Mouse (Mus musculus) cerebellum, adult 8-10 months (tissue): ENCODE data around the gene Stum.

Experiments used
- DNase-seq: peaks from one replicate; pipeline ENCODE4 v3.0.0; 2022

Gene Stum

DNA sequence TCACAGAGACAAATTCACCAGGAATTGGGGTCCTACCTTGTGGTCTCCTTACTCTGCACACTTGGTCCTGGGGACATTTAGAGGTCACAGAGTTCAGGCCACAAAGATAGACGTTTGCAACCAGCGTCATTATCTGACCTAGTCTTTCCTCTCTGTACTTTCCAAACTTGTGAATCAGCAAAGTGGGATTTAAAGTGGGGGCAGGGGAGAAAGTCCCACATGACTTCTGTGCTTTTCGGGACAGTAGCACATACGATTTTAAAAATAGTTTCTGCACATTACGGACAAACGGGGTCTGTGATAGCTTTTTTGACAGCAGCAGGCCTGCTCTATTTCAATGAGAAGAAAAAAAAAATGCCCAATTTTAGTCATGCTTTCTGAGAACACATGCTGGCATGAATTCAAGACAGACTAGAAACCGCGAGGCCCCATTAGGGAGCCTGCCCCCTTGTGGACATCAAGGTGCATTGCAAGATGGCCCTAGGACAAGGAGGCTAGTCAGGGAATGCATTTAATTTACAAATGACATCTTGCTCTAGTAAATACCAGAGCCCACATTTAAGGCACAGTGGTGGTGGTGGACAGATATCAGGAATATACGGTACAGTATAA lies 55.1 kb downstream of the Stum start:
- DNase-seq = peak; percentile 58

DNA sequence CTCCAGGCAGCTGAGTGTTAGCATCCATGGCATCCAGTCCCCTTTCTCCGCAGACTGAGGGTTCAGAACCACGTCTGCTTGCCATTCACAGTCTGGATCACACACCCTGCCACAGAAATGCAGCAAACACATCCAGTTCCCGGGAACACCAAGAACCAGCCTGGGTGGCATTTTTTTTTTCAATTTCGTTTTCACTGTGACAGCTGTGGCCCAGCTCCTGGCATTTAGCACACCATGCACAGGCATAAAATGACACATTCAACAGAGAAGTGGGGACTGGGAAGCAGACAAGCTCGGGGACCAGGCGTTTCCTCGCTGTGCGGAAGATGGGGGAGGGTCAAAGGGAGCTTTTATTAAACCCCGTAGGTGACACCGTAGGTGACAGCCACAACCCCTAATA lies 55.6 kb downstream of the Stum start:
- DNase-seq = no peak

DNA sequence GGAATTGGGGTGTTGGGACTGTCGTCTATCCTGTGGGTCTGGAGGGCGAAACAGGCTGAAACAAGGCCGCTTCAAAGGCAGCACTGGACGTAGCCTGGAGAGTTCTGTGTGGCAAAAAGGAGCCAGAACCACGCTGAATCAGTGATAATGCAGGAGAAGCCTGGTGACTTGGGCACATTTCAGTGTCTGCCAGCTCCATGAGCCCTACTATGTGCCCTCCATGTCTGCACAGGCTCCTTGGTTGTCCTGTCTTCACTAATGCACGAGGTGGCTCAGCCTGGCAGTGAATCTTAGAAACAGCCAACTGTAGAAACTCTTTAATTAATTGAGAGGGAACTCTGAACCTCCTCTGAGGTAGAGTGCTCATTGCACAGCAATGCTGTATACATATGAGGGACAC lies 56.9 kb downstream of the Stum start:
- no peak for DNase-seq

DNA sequence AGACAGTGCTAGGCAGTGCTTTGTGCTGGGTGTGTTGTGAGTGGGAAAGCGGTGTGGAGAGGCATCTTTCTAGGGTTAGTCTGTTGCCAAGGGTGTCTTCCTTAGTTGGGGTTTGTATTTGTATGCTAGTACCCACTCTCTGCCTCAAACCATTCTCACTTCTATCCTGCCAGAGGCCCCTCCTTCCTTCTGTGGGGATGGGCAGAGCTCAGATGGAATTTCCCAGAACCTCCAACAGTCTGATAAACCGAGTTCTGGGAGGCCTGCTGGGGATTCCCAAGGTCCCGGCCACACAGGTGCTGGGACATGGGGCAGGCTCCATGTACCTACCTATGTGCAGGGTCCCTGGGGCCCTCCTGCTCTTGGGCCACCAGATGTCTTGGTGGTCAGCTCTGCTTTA lies 59.4 kb downstream of the Stum start:
- DNase-seq = no peak

DNA sequence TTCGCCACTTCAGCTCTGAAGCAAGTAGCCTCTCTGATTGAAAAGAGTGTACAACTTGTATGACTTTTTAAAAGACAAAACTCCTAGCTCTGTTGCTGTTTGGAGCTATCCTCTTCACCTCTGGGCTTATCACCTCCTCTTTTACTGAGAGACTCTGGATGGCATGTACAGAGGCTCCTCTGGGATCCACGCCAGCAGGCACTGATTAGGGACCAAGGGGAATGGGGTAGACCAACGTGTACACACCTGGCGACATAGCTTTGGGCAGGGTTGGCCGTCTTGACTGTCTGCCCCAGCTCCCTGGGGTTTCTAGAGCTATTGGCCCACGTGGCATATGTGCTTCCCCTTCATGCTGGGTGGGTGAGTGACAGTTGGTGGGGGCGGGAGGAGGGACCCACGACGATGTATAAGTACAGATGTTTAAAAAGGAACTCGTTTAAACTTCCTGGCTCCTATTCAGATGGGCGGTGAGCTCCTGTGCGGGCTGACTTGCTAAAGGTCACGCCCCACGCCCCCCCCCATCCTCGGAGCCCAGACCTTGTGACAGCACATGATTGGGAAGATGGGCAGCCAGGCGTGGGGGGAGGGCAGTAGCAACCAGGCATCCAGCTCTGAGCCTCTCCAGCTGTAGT lies 60.2 kb downstream of the Stum start:
- no peak for DNase-seq

DNA sequence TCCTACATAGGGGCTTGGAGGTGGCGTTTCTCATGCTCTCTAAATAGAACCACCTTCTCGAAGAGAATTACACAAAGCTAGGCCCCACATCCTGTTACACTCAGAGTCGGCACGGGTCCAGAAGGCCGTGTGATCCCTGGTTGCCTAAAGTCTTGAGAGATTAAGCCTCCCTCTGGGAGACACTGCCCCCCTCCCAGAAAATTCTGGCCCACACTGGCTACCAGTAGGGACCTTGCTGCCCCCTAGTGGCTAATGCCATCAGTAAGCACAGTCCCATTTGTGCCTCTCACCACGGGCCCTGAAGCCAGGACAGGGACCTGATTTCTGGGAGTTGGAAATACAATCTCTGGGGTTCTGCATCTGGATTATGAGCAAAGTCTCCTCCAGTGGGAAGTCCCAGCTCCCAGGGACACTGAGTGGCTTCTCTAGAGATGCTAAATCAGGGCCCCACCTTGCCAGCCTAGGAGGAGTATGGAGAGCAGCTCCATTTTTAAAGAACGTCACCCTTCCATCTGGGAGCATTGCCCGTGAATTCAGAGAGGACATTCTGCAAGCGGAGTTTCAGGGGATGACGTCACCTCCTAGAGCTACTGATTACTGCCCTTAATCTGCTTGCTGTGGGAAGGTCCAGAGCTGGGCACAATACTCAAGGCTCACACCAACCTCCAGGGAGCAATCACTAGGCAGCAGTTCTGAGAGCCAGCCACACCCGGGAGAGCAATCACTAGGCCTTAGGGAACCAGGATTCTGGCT lies 61.1 kb downstream of the Stum start:
- peak; percentile 73 for DNase-seq

DNA sequence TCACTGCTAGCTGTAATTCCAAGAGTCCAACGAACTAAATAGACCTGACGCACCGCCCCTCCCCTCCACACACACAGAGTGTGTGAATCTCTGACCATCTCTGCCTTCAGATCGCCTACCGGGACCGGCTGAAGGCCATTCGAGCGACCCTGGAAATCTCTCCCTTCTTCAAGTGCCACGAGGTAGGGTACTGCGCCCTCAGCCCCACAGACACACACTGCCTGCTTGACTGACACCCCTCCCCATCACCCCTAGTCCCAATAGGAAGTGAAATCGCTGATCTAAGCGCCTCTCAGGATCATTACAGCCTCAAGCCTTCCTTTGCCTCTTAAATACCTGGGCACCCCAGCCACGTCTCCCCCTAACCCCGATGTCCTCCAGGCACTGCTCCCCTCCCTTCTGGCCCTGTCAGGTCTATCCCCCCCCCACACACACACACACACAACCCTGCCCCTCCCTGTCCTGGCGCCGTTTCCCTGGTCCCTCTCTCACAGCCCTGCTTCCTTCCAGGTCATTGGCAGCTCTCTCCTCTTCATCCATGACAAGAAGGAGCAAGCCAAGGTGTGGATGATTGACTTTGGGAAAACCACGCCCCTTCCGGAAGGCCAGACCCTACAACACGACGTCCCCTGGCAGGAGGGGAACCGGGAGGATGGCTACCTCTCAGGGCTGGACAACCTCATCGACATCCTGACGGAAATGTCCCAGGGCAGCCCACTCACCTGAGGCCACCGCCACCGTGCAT lies 62.0 kb downstream of the Stum start:
- no peak for DNase-seq

DNA sequence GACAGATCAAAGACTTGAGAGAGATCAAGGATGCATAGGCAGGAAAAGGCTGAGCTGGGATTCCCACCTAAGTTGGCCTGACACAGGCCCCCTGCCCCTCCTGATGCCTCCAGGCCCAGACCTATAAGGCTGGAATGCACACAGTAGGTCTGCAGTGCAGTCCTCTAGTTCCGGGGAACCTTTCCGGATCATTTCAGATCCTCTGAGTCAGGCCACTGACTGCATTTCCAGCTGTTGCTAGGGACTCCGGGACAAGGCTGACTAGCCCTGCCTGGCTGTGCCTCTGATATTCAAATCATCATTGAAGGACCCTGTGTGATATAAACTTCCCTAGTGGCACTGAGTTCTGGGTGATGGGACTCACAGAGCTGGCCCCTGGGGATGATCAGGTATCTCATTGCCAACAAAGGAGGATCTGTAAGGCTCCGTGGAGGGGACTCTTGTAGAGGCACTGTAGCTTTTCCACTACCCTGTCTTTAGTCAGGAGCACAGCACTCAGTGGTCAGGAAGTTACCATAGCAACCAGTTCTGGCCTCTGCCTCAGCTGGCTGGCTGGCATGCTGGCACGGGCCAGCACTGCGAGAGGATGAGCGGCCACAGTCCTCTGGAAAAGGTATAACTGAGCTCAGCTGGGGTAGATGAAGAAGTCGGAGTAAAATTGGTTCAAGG lies 62.7 kb downstream of the Stum start:
- no peak for DNase-seq

DNA sequence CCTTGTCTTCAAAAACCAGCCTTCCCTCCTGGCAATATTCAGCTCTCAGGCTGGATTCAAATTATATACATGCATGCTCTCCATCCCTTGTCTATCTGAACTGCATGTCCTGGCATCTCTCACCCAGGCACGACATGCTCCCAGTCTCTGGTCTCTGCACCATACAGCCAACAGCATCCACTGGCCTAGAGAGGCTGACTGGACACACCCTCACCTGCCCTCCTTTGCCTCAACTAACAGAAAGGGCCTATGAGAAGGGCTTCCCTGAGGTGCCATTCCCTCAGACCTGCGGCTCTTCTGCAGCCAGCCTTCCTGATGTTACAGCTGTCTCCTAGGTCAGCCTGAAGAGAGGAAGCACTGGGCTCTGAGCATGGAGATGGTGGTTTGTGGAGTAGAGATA lies 64.2 kb downstream of the Stum start:
- DNase-seq = no peak

DNA sequence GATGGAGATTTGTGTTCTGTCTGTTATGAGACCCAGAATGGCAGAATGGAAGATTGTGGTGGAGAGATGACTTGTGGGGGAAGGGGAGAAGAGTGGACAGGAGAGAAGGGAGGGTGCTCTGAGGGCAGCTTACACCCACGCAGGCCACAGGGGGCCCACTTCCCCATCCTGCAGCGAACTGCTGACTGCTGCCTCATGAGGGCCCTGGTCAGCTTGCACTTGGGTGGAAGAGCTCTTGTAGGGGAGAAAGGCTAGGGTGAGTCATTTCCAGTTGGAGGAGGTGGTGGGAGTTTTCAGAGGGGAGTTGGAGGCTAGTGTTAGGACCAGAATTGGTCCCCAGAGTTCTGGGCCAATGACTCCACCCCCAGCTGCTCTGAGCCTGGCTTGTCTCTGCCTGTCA lies 66.2 kb downstream of the Stum start:
- DNase-seq = no peak

DNA sequence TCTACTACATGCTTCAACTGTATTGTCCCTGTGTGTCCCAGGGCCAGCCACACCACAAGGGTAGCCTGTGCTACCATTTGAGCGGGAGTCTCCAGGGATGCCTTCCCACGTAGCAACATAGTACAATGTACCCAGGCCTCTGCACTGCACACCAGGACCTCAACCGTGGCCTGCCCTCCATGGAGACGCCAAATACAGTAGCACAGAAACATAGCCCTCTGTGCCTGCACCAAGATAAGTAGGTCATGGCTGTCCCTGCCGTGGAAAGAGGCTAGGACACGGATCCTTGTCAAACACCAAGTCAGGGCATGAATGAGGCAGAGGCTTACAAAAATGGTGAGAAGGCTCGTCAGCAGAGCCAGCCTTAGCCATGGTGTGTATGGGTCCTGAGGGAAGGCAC lies 67.5 kb downstream of the Stum start:
- no peak for DNase-seq

DNA sequence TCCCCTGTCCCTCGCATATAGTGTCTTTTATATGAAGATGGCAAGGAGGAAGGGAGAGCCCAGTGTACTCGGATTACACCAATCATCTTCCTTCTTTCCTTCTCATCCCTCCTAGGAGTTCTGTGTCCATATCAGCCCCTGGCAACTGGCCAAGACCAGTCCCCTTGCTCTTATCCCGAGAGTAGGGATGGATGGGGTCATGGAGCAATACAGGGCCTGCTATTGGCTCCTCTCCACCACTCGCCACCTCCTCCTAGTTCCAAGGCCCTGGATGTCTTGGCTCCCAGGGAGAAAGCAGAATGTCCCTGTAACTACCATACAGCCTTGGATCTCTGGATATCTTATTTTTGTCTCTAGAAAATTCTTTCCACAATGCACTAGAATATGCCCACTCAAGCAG lies 68.2 kb downstream of the Stum start:
- no peak for DNase-seq

DNA sequence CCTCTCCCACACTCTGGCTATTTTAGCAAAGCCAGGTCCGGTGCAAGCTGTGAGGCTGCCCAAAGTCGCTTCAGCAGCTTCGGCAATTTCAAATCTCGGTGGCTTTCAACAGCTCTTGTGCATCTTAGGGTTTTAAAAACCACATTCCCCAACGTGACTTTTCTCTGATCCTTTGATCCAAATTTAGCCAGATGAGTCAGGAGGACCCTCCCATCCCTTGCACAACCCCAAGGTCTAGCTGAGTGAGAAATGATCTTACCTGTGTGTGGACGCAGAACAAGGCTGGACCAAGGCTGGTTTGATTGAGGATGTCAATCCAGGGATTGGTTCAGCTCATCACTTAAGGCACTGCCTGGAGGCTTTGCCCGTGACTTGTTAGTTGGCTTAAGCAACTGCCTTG lies 73.0 kb downstream of the Stum start:
- DNase-seq = no peak

DNA sequence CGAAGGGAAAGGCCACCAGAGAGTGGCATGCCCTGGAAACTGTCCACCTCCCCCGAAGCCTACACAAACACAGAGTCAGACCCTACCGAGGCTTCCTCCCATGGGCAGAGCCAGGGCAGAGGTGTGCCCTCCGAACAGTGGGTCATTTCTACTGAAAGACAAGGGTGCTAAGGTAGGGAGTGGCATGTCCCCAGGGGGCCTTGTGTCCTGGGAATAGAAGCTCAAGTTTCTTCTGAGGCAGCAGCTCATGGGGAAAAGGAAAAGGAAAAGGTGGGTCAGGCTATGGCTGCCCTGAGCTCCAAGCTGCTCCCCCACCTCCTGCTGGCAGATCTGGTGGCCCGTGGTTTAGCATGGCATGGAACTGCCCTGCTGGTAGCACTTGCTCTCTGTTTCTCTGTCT lies 73.5 kb downstream of the Stum start:
- no peak for DNase-seq

DNA sequence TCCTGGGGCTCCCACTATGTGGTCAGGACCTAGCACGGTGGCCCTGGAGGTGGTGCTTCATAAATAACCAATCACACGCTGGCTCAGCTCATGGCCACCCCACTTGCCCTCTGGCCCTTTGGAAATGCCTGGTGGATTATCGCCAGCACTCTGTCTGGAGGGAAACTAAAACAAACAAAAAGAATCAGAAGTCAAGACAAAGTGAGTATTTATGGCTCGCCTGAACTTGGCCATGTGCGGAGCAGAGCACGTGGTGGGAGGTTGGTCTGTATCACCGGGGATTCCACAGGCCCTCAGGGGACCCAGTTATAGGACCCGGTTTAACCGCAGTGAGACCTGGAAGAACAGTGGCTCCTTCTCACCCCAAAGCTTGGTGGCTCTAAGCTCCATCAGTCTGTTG lies 74.5 kb downstream of the Stum start:
- DNase-seq = no peak

DNA sequence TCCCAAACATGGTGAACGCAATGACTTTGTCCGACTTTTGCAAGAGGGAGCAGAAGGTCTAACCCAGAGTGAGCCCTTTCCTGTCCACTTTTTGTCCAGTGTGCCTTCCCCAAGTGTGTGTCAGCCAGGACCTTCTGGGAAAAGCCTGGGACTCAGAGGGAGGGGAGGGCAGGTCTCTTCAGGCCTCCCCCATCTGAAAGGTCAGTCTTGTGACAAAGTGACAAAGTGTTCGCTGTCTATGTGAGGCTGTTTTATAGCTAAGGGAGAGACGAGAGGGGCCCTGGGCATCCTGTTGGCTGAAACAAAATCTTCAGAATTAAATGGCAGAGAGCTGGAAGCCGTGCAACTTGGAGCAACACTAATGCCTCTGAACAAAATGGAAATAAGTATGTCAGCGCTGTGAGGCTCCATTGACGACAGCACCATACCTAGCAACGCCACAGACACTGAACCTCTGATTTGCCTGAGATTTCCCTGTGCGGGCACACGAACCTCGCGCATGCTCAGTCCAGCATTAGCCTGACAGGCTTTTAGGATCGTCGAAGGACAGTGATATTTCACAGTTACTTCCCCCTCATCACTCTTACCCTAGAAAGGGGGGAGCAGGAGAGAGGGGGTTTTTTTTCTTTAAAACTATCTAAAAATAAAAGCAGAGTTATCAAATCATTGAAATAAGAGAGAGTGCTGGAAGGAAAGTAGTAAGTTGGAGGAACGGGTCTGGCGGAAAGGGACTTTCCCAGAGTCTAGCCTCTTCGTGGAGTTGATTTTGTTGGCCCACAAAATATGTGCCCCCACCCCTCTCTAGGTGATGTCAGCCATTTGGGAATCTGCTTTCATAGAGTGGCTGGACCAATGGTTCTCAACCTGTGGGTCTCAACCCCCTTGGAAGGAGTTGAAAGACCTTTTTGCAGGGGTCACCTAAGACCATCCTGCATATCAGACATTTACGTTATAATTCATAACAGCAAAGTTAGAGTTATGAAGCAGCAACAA lies 75.3 kb downstream of the Stum start:
- DNase-seq = no peak

DNA sequence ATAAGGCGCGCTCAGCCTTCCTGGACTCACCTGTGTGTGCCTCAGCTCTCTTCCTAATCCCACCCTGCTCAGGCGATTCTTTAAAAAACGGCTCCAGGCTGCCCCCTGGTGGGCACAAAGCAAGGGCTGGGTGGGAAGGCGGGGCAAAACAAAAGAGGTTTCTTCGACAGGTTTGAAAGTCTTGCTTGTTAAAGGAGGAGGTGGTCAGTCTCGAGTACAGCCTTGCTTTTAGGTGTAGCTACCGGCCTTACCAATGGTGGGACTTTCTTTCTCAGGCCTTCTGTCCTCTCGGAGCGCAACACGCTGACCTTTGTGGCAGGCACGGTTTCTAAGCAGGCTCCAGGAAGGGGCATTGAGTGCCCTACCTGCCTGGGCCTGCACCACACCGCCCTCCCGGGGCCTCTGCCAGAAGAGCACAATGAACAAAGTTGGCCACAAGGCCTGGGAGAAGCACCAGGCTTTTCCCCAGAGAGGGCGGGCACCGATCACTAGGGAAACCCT lies 76.1 kb downstream of the Stum start:
- peak; percentile 72 for DNase-seq

DNA sequence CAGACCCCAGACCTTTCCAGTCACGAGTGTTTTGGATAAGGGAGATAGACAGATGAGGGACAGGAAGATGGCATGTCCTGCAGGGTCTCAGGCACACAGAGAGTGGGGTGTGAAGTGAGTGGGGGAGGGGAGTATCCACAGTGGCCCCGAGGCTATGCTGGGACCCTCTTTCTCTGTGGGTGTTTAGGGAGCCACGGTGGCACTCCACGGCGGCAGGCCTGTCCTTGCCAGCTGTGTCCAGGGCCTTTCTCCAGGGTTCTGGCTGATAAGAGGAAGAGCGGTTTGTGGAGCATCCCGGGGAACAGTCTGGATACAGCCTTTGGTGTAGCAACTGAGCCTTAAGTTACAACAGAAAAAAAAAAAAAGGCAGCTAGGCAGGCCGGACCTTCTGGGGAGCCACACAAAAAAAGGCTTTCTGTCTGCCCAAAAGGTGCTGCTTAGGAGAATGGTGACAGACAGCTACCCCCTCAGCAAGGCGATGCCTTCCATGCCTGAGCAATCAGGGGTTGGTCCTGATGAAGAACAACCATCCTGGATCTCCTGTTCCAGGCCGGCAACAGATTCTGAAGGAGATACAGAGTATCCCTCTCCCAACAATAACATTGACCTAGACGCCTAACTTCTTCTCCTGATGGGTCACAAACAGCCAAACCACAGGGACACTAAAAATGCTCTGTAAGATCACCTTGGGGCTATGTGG lies 76.8 kb downstream of the Stum start:
- no peak for DNase-seq

DNA sequence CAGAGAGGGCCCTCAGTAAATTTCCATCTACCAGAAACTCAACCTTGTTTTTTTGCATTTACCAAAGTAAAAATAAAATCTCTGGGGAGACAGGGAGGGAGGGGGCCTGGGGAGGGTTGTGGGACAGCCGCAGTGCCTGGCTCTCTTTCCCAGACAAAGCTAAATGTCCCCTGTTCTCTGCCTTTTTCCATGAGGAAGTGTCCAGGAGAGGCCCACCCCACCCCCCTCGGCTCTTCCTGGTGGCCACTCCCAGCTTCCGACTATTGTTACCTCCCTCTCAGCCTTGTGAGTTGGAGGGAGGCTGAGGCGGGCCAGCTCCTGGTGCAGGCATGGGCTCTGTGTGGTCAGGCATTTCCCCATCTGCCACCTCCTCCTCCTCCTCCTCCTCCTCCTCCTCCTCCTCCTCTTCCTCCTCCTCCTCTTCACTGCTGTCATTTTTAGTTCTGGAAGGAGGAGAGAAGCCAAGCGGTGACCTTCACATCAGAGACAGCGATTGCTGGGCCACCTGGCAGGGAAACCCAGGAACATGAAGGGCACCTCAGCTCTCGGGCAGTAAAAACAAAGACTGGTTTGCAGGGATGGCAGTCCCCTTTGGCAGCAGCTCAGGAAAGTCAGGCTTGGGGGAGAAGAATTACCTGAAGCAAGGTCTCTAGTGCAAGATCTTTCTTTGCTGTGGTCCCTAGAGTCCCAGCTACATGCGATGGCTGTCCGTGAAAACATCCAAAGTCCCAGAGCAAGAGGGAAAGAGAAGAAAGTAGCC lies 77.5 kb downstream of the Stum start:
- no peak for DNase-seq

DNA sequence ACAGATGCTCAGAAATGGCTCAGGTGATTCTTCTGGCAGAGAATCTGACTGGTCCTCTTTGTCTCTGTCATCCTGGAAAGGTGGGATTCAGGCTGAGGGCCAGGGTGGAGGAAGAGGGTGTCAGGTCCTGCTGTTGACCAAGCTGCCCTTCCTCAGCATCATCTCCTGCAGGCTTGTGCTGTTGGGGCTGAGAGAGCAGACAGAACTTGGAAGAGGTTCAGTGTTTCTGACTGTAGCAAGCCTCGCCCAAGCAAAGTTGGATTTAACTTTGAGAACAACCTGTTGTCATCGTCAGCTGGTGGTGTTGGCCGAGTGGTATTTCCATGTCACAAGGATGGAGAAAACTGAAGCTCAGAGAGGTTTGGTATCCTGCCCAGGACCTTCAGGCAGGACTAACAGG lies 78.6 kb downstream of the Stum start:
- DNase-seq = no peak
